Mouse (Mus musculus) heart, embryonic 12.5 days (tissue): ENCODE data around the gene Smarcd3. TPM values are rescaled to one million over a fixed set of nuclear protein-coding genes. Genes with fewer than 3 reads are reported as not detected.

Experiments used
- ATAC-seq: fragments of 200-750 bp; cut with Nextera tagmentation; 2 replicates; pipeline ENCODE4 v1.8.0; 2017; ENCODE audit warnings: moderate TSS enrichment, moderate library complexity; ENCODE audit not compliant: insufficient number of reproducible peaks, low FRiP score
- H3K27ac ChIP-seq: fragments of 300-500 bp; sonication (generic); 2 replicates; pipeline ENCODE4 v1.5.1; 2016; ENCODE audit warnings: mild to moderate bottlenecking, moderate library complexity; ENCODE audit not compliant: poor library complexity, severe bottlenecking
- H3K27me3 ChIP-seq: fragments of 300-500 bp; sonication (generic); replicated peaks from 2 replicates; pipeline ENCODE4 v1.6.1; 2016; ENCODE audit warnings: mild to moderate bottlenecking, moderate library complexity
- H3K36me3 ChIP-seq: fragments of 300-500 bp; sonication (generic); 2 replicates; pipeline ENCODE4 v1.6.1; 2016; ENCODE audit warnings: mild to moderate bottlenecking, moderate library complexity
- H3K4me1 ChIP-seq: fragments of 300-500 bp; sonication (generic); replicated peaks from 2 replicates; pipeline ENCODE4 v1.6.1; 2016; ENCODE audit warnings: mild to moderate bottlenecking
- H3K4me2 ChIP-seq: fragments of 300-500 bp; sonication (generic); 2 replicates; pipeline ENCODE4 v1.6.1; 2016; ENCODE audit warnings: mild to moderate bottlenecking, moderate library complexity
- H3K4me3 ChIP-seq: fragments of 300-500 bp; sonication (generic); 2 replicates; pipeline ENCODE4 v1.5.1; 2016; ENCODE audit warnings: mild to moderate bottlenecking
- H3K9ac ChIP-seq: fragments of 300-500 bp; sonication (generic); 2 replicates; pipeline ENCODE4 v1.6.1; 2016; ENCODE audit warnings: mild to moderate bottlenecking, moderate library complexity
- H3K9me3 ChIP-seq: fragments of 300-500 bp; sonication (generic); replicated peaks from 2 replicates; pipeline ENCODE4 v1.6.1; 2016; ENCODE audit warnings: mild to moderate bottlenecking, moderate library complexity
- WGBS: fragments of 180-500 bp; shearing (Covaris S2); methylation state at CpG from one replicate; pipeline ENCODE4 v1.1.7; 2016; 5-methylcytosine and 5-hydroxymethylcytosine counted together
- microRNA counts: library from miRNA; unstranded; fragments of <30 nt; microRNA quantifications from one replicate; lab custom pipeline; 2017
- microRNA-seq: library from miRNA; unstranded; fragments of <30 nt; microRNA quantifications from one replicate; pipeline ENCODE4, GENCODE M21; 2017
- polyA plus RNA-seq: library from polyadenylated mRNA; unstranded; fragments of >200 nt; fragmentation: Nextera tagmentation; extraction: Ambion mirVana; gene quantifications from 2 replicates; pipeline ENCODE4 v1.2.1, GENCODE M21; 2016

Smarcd3 gene
- polyA plus RNA-seq, 1 experiment from 2014 or later = 86.4 TPM

DNA sequence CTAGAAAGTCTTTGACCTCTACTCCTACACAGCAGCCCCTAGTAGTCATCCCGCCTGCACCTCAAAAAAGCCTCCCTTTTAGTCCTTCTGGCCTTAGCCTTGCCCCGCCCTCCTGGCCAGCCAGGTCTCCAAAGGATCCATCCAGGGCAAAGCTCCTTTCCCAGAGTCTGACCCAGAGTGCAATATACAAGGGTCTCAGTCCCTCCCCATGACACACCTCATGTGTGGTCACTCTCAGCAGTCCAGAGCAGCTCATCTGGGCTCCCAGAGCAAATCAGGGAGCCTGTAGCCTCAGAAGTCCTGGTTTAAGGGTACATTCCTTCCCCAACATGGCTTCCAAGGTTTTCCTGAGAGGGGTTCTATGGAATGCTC, 72.9 kb downstream of the Smarcd3 start:
- Histone ChIP-seq H3K27me3 (peaks cover 40% of the 10 kb centered on the region), H3K4me1 (peaks cover 9% of the 10 kb centered on the region), H3K36me3 (no peaks in the 10 kb centered on the region), H3K9me3 (0 out of 2 replicates have a peak, but pooled peaks cover 4% of the 10 kb centered on the region), H3K4me2 (peak overlapping the region; percentile 41), H3K27ac (no peak overlapping the region), H3K4me3 (no peak overlapping the region), H3K9ac (no peak overlapping the region)
- ATAC-seq = no peak
- WGBS = 46% methylated on average over 2 of the region's 2 CpGs

DNA sequence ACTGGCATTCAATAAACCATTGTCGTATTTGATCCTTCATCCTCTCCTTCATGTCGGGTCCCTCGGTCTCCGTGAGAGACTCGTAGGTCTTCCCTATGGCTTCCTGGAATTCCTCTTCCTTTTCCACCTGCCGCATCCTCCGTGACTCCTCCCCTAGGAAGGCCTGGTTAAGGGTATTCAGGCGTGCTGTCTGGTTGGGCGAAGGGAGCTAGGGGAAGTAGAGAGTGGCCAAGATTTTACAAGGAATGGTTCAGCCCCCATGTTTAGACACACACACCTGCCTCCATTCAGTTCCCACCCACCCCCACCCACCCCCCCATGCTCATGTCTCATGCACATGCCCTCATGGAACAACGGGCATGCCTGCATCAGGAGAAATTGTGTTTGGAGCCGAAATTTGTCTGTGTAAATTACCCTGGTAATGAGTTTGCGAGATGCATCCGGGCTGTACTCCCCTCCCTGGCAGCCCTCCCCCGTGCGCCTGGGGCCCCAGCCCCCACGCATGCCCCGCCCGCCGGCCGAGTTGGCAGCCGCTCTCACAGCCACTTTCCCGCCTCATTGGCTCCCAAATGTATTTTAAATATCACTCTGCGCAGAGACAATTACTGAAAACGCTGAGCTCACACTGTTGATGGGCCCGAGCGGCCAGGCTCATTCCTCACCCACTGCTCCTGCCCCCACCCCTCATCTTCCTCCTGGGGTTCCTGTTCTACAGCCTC, 73.5 kb downstream of the Smarcd3 start:
- H3K4me1 ChIP-seq = peaks cover 9% of the 10 kb centered on the region
- peaks cover 40% of the 10 kb centered on the region for H3K27me3 ChIP-seq
- peak overlapping the region; percentile 41 for H3K4me2 ChIP-seq
- ATAC-seq = no peak
- 0 out of 2 replicates have a peak, but pooled peaks cover under 1% of the 10 kb centered on the region for H3K9me3 ChIP-seq
- no peak overlapping the region for H3K9ac ChIP-seq
- 33% methylated on average over 26 of the region's 26 CpGs for WGBS
- no peaks in the 10 kb centered on the region for H3K36me3 ChIP-seq
- H3K4me3 ChIP-seq = no peak overlapping the region; the same call in 1 of the 2 replicates
- no peak overlapping the region for H3K27ac ChIP-seq

DNA sequence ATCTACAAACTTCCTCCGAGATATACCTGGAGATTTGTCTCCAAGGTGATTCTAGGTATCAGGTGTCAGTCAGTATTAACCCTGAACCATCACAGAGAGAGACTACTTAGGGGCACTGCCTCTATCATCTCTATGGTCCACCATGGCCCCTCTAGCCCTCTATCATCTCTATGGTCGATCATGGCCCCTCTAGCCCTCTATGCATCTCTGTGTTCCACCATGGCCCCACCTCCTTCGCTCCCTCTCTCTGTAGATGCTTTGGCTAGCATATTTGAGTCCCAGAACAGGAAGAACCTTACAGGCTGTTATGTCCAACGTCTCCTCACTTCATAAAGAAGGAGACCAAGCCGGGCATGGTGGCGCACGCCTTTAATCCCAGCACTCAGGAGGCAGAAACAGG, 81.6 kb downstream of the Smarcd3 start:
- ATAC-seq = no peak
- 77% methylated on average over 7 of the region's 7 CpGs for WGBS
- no peaks in the 10 kb centered on the region for H3K36me3 ChIP-seq

DNA sequence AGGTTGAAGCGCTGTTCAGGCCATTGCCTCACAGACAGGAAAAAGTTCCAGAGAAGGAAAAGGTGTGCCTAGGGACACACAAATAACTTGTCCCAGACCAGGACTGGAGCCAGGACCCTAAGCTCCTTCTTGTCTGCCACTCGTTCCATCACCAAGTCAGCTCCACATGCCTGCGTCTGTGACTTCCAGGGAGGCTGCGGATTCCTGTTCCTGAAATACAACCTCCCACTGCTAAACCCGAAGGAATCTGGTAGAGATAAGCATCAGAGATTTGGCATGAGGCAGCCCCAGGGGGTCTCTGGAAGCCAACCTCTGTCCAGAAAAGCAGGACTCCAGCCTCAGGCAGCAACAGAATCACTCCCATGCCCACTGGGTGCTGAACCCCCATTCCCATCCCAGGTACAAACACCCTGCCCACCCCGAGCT, 83.1 kb downstream of the Smarcd3 start:
- 0 out of 2 replicates have a peak overlapping the region, but pooled peaks have one; percentile 8 for H3K9ac ChIP-seq
- WGBS = 10% methylated on average over 6 of the region's 6 CpGs

More for the DNA sequence above, 81.6 kb downstream of the Smarcd3 start:
- Histone ChIP-seq H3K27me3 (peaks cover 13% of the 10 kb centered on the region), H3K9me3 (no peaks in the 10 kb centered on the region), H3K27ac (no peak overlapping the region), H3K4me3 (no peak overlapping the region), H3K4me1 (peaks cover 25% of the 10 kb centered on the region), H3K9ac (no peak overlapping the region), H3K4me2 (no peak overlapping the region)

More for the DNA sequence above, 83.1 kb downstream of the Smarcd3 start:
- Histone ChIP-seq H3K9me3 (no peaks in the 10 kb centered on the region), H3K27ac (peak overlapping the region; percentile 67), H3K27me3 (peaks cover 26% of the 10 kb centered on the region), H3K4me3 (peak overlapping the region; percentile 42), H3K36me3 (no peaks in the 10 kb centered on the region), H3K4me1 (peaks cover 25% of the 10 kb centered on the region), H3K4me2 (peak overlapping the region; percentile 73)
- ATAC-seq = no peak; the same call in 1 of the 2 replicates

MicroRNA genes within 50 kb of the gene (microRNA counts, 519-probe panel; counts per million panel counts)
- microRNA mmu-miR-671-3p (lab: Ali Mortazavi, UCI) (not detected), microRNA mmu-miR-671-5p (lab: Ali Mortazavi, UCI) (not detected)

Small RNAs within 50 kb of the gene (microRNA-seq; reads per million reads assigned to microRNA genes)
- gene Mir671 = 477 reads per million, percentile 72 among the genes with 10 or more reads in this experiment

Other genes with a start within 250 kb of the Smarcd3 start
- 1.4 and 2.6 TPM in 2 replicates for gene Atg9b, start 232.3 kb downstream of the Smarcd3 start, polyA plus RNA-seq
- gene Abcb8, start 230.7 kb downstream of the Smarcd3 start, polyA plus RNA-seq = 52.7 and 57.4 TPM in 2 replicates
- gene Asic3, start 211.0 kb downstream of the Smarcd3 start, polyA plus RNA-seq = 0.09 and 0.19 TPM in 2 replicates
- 32.0 and 35.9 TPM in 2 replicates for gene Cdk5, start 200.9 kb downstream of the Smarcd3 start, polyA plus RNA-seq
- gene Slc4a2, start 200.6 kb downstream of the Smarcd3 start, polyA plus RNA-seq = 31.1 and 39.4 TPM in 2 replicates
- 172 and 175 TPM in 2 replicates for gene Fastk, start 179.1 kb downstream of the Smarcd3 start, polyA plus RNA-seq
- 18.9 and 19.7 TPM in 2 replicates for gene Tmub1, start 176.6 kb downstream of the Smarcd3 start, polyA plus RNA-seq
- gene Agap3, start 172.2 kb downstream of the Smarcd3 start, polyA plus RNA-seq = 34.9 and 35.2 TPM in 2 replicates
- gene Gbx1, start 97.2 kb downstream of the Smarcd3 start, polyA plus RNA-seq = not detected in 2 replicates
- gene Asb10, start 83.4 kb downstream of the Smarcd3 start, polyA plus RNA-seq = 3.7 and 4.7 TPM in 2 replicates
- gene 4931409K22Rik, start 67.6 kb downstream of the Smarcd3 start, polyA plus RNA-seq = not detected in 2 replicates
- gene Abcf2, start 46.9 kb downstream of the Smarcd3 start, polyA plus RNA-seq = 79.0 and 80.6 TPM in 2 replicates
- gene Chpf2, start 37.7 kb downstream of the Smarcd3 start, polyA plus RNA-seq = 20.1 and 22.8 TPM in 2 replicates
- 29.5 and 31.9 TPM in 2 replicates for gene Nub1, start 61.1 kb upstream of the Smarcd3 start, polyA plus RNA-seq
- gene Wdr86, start 106.3 kb upstream of the Smarcd3 start, polyA plus RNA-seq = 7.9 and 9.3 TPM in 2 replicates
- 0.51 and 2.7 TPM in 2 replicates for gene Crygn, start 133.6 kb upstream of the Smarcd3 start, polyA plus RNA-seq
- gene Rheb, start 218.2 kb upstream of the Smarcd3 start, polyA plus RNA-seq = 260 and 270 TPM in 2 replicates